Mouse (Mus musculus): Measurements from ENCODE around the gene Runx2.

Gene Runx2

DNA sequence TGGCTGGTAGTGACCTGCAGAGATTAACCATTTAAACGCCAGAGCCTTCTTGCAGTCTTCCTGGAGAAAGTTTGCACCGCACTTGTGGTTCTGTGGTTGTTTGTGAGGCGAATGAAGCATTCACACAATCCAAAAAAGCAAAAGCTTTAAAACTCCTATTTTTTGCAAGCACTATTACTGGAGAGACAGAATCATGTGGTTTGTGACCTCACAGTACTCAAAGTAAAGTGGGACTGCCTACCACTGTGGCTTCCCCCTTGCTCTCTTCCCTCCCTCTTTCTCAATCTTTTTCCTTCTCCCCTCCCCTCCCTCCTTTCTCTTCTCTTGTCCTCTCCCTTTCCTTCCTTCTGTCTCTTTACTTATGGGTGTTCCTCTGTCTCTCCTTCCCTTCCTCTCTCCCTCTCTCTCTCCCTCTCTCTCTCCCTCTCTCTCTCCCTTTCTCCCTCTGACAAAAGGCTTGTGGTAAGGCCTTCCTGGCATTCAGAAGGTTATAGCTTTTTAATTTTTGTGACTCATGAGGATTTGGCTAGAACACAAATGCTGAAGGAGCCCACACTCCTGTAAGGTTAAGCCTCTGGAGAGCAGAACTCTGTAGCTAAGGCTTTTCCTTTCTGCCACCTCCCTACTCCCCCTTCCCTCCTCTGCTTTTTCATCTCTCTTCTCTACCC is at the start of gene Runx2:
Gene Runx2, minus strand, starts transcription at position 290 of the 668 bp plus-strand sequence.
- in situ Hi-C loops (cut with MboI, MseI): loop anchor here (25.0 kb wide), 1 partner anchor 1577 kb away; no protein-coding TSS in a partner anchor

DNA sequence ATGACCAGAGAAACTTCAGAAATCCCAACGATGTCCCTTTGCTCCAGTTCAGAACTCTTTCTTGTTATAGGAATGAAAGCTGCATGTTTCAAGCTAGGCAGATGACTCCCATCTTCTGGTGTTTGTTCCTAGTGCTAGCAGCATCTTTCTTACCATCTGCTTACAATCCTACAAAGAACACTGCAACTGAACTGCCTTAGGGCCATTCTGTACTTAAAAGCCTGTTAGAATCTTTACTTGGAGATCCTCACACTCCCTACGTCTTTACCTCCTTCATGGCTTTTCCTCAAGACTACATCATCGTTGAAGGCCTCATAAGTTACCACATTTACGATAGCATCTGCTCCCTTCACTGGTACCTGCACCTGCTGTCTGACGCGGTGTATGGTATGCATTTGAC is 48.6 kb upstream of the Runx2 start:
- in situ Hi-C loops (cut with MboI, MseI): no loop called here

DNA sequence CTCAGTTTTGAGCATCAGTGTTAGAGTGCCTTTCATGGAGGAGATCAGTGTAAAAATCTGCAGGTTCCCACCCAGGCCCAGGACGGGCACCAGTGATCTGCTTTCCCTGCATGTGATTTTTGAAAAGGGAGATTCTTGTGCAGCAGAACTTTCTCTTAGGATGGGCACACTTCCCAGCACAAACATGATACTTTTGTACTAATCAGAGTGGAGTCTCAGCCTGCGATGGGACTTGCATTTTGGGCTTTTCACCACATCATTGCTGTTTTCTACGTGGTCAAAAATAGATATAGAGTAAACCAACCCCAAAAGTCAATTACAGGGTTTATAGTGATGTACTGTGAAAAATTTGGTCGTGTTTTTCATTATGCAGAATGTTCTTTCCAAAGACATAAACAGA is 27.6 kb upstream of the Runx2 start:
- in situ Hi-C loops (cut with MboI, MseI): no loop called here

DNA sequence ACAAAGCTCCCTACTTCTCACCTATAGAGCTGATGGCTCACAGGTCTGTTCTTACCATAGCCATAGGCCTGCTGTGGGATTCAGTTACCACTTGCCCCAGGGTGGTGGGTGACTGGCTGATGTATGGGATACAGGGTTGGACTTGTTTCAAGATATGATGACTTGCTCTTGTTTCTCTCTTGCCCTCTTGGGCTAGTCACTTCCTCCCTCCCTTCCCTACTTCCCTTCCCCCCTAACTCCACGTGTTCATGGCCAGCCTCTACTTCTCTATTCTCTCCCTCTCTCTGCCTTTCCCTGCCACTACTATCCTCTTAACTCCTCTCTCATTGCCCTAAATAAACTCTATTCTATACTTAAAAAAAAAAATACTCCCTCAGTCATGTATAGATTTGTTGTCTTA is 16.6 kb upstream of the Runx2 start:
- in situ Hi-C loops (cut with MboI, MseI): no loop called here

DNA sequence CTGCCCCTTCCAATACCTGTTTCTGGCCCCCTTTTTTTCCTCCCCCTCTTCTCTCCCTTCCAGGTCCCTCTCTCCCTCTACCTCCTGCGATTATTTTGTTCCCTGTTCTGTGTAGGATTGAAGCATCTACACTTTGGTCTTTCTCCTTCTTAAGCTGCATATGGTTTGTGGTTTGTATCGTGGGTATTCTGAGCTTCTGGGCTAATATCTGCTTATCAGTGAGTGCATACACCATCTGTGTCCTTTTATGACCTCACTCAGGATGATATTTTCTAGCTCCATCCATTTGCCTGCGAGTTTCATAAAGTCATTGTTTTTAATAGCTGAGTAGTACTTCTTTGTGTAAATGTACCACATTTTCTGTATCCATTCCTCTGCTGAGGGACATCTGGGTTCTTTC is 15.0 kb upstream of the Runx2 start:
- in situ Hi-C loops (cut with MboI, MseI): no loop called here

DNA sequence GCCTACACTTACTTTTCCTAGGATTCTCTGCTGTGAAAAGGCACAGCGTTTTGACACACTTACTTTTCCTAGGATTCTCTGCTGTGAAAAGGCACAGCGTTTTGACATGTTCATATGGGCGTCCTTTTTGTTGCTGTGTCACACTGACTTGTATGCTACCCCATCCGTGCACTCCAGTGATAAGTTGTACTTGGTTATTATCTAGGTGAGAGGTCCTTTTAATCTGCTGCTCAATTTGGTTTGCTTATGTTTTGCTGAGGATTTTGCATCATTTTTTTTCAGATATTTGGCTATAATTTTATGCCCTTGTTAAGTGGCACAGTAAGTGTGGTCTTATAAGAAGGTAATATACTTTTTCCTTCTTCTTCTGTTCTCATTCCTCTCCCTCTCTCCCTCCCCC is 13.4 kb upstream of the Runx2 start:
- in situ Hi-C loops (cut with MboI, MseI): no loop called here

DNA sequence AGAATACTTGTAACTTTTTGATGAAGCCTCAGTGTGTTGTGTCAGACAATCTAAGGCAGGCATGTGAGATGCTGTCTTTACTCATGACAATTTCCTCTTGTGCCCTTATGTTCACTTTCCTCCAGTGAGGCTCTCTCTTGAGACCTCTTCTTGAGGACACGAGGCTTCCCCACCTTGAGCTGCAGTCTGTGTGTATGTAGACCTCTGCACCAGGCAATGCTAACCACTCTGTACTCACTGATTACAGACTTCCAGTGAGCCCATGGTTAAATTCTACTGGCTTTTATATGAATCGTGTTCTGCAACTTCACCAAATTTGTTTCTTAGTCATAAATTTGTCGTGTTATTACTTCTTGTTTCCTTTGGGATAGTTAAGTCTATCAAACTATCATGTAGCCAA is 12.5 kb upstream of the Runx2 start:
- in situ Hi-C loops (cut with MboI, MseI): no loop called here

DNA sequence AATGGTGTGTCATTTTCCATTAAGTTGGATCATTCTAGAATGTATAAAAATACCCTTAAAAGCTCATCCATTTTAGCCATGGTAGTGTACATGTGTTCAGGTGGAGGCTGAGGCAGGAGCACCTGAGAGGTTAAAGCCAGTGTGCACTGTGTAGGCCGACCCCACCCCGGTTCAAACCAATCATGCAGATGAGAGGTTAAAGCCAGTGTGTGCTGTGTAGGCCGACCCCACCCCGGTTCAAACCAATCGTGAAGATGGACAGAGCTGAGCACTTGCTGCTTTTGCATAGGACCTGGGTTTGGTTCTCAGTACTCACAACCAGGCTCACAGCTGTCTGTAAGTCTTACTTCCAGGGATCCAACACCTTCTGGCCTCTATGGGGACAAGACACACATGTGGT is 7.3 kb upstream of the Runx2 start:
- in situ Hi-C loops (cut with MboI, MseI): loop anchor here (25.0 kb wide), 1 partner anchor 1585 kb away; no protein-coding TSS in a partner anchor

DNA sequence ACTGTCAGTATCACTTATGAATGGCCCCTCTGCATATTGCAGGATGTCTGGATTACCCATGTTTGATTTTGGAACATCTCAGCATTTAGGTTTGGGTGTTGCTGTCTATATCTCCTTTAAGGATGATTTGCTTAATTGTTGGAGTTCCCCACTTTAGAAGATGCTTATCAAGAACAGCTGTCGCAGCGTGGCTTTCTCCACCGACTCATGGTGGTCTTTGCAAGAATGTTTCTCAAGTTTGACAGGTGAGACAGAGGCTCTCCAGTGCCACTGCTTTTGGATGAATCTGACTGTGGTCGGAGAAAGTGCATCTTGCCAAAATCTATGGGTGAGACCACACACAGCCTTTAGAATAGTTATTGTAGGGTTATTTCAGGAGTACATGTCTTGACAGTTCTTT is 5.2 kb upstream of the Runx2 start:
- in situ Hi-C loops (cut with MboI, MseI): loop anchor here (25.0 kb wide), 1 partner anchor 1583 kb away; no protein-coding TSS in a partner anchor

DNA sequence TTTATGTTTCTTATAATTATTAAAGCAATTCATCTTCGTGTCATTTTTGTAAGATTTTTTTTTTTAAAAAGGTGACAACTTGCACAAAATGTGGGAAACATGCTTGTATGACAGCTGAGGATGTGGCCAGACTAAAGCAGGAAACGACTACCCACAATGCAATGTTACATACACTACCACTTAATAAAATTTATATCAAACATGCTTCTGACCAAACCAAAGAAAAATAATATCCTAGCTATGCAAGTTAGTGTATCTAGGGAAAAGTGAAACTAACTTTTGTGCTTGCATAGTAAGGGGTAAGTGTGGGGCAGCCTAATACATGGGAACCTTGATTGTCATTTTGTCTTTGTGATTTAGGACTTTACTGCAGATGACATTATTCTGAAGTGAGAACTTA is 4.2 kb upstream of the Runx2 start:
- in situ Hi-C loops (cut with MboI, MseI): loop anchor here (25.0 kb wide), 1 partner anchor 1582 kb away; no protein-coding TSS in a partner anchor

DNA sequence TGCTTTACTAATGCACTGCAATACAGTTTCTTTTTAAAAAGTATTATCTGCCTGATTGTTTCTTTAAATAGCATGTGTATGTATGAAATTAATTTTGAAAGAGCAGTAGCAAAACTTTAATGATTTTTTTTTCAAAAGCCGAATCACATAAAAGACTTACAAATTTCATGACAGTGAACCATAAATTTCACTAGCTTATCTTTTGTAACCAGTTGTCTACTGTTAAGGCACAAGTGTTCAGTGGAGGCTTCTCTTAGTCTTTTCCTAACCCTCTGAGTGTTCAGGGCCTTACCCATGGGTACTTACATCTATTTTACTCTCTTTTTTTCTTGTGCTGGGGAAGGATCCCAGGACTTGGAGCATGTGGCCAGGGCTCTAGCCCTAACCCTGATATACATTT is 7.6 kb downstream of the Runx2 start:
- in situ Hi-C loops (cut with MboI, MseI): loop anchor here (10.0 to 25.0 kb wide), 2 partner anchors 882 to 1570 kb away; no protein-coding TSS in a partner anchor

DNA sequence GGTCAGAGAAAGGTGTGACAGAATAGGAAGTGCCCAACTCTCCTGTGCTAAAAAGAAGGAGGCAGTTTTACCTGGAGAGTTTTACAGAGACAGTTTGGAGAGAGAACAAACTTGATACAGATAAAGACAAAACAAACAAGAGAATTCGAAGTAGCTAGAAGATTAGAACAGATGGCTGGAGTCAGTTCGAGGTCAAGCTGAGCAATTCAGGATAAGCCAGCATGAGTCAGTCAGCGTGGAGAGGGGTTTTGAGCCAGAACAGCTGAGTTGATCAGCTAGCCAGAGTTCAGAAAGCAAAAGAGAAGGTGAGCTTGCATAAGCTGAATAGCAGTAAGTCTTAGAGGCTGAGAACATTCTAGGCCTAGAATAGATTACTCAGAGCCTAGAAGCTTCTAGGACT is 17.3 kb downstream of the Runx2 start:
- in situ Hi-C loops (cut with MboI, MseI): no loop called here

DNA sequence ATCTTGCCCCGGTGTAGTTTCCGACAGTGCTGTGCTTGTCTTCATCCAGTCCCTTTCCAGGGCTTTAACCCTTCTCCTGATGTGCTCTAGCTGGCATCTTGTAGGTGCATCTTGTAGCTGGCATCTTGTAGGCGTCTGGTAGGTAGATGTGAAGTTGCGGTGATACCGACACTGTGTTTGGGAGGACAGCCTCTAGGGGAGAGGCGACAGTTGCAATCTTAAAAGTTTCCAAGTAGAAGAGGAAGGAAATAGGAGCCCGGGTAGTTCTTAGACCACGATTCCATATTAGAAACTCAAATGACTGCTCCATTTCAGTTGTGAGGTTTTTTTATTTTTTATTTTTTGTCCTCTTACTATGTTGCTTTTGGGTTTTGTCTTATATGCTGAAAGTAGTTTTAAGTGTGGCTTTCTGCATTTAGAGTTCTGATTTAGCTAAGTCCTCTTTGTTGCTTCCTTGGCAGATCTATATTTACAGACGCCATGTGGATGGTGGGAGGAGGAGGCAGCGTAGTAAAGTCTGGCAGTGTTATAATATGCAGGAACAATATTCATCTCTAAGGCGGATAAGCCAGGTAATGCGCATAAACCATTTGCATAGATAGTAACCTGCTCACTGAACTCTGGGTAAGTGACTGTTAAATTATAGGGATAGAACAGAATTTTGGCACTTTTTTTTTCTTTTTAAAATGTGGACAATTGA is 22.2 kb downstream of the Runx2 start:
- in situ Hi-C loops (cut with MboI, MseI): no loop called here

DNA sequence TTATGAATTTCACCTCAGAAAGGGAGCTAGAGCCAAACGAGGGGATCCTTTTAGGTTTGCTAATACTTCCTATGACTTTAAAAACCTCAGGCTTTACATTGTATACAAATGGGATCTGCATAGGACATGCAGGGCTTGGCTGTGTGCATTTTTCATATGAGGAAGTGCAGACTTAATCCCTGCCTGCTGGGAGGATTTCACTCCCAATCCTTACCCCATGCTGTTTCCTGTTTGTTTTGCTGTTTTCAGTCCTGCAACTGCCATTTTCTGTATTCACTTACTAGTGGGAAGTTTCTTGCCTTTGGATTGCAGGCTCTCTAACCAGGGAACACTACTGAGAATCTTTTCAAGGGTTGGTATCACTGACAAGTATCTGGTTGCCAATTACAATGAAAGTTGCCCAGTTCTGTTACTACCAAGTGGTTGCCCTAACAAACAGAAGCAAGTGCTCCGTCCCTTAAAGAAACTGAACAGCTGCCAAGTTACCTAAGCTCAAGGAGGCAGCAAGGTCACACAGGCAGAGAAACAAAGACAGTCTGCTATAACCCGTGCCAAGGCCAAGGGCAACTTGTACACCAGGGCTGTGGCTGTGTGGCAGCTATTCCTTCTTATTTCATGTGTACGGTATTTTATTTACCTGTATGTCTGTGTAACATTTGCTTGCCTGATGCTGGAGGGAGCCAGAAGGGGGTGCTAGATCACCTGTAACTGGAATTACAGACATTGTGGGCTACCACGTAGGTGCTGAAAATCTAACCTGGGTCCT is 25.4 kb downstream of the Runx2 start:
- in situ Hi-C loops (cut with MboI, MseI): no loop called here

DNA sequence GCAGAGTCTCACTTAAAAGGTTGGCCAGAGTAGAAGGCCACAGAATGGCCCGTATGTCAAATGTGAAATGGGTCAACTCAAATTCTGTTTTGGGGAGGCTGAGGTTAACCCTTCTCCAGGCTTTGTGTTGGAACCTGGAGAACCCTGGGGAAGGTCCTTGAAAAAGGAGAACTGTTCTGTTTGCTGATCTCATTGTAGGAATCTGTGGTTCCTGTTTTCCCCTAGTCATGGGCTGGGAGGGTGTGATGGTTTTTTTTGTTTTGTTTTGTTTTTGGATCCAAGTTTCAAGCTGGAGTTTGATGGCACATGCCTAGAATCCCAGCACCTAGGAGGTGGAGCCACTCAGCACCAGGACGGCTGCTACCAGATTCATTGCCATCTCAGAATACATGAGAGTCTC is 31.5 kb downstream of the Runx2 start:
- in situ Hi-C loops (cut with MboI, MseI): no loop called here

DNA sequence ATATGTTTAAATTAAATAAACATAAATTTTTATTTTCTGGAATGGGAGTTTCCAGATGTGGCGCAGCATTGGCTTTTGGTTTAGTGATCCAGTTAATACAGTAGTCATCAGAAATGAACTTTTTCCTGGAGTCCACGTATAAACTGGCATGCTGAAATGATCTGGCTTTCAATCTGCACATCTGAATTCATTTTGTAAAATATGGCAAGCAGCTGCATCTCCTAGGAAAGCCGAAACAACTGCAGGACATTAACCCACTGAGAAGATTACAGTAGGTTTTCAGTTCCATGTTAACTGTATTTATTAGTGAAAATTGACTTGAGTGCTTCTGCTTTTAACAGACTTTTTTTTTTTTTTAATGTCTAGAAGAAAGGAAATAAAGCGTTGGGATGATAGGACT is 32.2 kb downstream of the Runx2 start:
- in situ Hi-C loops (cut with MboI, MseI): no loop called here

DNA sequence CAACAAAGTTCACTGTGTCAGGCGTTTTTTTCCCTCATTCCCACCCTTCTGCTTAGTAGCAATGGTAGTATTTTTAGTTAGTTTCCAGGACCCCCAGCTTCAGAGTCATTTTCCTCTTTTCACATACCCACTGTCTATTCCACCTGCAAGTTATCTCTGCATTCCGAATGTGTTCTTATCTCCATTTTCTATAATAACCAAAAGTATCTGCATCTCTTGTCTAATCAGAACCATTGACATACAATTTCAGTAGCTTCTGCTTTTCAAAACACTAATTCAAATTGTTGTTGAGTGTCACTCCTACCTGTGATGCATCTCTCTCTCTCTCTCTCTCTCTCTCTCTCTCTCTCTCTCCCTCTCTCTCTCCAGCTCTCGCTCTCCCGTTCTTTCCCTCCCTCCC is 34.2 kb downstream of the Runx2 start:
- in situ Hi-C loops (cut with MboI, MseI): no loop called here

DNA sequence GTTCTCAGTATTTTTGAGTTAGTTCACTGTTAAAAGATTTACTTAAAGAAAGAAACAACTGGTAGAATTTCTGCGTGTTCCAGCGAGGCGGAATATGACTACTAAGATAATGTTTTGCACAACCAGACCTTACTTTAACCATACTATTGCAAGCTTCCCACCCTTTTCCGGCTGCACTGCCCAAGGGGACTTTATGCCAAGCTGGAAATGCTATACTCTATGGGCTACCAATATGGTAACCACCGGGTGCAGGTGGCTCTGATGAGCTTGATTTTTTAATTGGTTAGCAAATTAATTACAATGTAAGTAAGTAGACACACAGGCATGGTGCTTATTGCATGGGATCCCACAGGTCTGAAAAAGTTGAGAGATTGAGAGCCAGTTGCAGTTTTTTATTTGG is 36.5 kb downstream of the Runx2 start:
- in situ Hi-C loops (cut with MboI, MseI): loop anchor here (5.0 kb wide), 1 partner anchor 41 kb away; no protein-coding TSS in a partner anchor

DNA sequence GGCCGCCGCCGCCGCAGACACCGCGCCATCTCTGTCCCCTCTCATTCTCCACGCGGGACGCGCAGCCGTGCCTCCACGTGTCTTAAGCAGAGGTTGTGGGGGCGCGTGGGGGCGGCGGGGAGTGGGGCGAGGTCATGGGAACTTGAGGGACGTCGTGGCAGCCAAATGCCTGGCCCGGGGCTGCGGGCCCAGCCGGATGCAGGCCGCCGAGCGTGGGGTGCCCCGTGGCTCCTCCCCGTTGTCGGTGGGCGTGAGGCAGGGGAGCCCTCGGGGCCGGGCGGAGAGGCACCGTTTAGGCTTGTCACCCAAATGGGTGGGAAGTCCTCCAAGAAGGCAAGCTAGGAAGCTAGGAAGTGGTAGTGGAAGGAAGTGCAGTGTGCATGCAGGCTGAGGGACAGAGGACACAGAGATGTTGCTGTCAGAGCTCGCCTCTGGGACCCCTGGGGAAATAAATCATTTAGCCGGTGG is 37.2 kb downstream of the Runx2 start:
- in situ Hi-C loops (cut with MboI, MseI): loop anchor here (5.0 kb wide), 1 partner anchor 40 kb away; no protein-coding TSS in a partner anchor

DNA sequence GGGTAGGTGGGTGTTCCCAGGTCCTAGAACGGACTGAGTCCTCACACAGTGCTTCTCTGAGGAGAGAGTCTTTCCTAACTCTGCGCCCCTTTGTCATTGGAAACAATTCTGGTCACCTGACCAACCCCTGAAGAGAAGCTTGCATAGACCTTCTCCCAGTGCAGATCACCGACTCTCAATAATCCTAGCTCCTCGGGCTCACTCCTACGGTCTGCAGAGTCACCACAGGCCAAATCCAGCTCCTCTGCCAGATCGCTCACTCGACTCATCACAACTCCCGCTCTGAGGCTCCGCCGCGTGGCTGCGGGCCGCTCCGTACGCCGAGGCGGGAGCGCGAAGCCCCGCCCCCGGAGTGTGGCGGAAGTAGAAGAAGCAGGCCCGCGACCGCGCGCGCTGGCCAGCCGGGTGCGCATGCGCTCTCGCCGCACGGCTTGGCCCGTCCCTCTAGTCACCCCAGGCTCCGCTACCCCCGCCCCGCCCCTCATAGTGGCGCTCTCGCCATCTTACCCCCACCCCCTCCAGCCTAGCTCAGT is 37.8 kb downstream of the Runx2 start, which contains the start of gene Supt3:
Gene Supt3, plus strand, starts transcription at position 415 of the 533 bp plus-strand sequence.
- in situ Hi-C loops (cut with MboI, MseI): loop anchor here (5.0 kb wide), 1 partner anchor 40 kb away; no protein-coding TSS in a partner anchor

DNA sequence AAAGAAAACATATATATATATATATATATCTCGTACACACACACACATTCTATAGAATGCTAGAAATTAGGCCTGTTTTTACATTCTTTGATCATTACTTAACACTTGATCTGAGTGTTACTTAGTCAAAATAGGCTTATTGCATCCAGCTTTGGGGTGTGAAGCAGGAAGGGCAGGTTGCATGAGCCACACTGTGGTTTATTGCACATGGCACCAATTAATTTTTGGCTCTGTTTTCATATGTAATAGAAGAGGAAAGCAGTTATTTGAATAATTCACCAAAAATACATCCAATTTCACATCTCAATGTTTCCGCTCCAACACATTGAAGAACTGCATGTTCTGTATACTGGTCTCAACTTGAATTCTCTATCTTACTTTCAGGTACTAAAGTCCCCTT is 42.0 kb downstream of the Runx2 start:
- in situ Hi-C loops (cut with MboI, MseI): no loop called here

DNA sequence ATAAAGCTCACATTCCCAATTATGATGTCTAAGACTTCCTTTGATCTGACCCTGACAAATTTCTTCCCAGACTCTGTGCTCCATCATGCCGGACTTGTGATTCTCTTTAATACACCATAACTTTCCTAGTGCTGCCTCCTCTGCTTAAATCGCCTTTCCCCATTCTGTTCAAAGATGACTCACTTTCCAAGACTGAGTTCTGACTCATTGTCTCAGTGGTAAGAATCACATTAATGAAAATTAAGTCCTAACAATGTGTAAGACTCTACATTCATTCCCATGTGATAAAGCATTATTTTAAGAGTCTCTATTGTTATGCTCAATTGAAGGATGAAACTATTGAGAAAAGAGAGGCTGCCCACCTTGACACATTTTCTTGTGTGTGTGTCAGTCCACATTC is 43.7 kb downstream of the Runx2 start:
- in situ Hi-C loops (cut with MboI, MseI): no loop called here
